Mouse (Mus musculus) liver, postnatal 0 days (tissue): ENCODE results near the gene Cfh. TPM values are rescaled to one million over a fixed set of nuclear protein-coding genes. Genes with fewer than 3 reads are reported as not detected.
A peak's percentile ranks its signal among the peaks of the same experiment; 100 is the strongest.
"Not testable (repeated sequence)": the region's sequence is repeated elsewhere in the genome, so short reads cannot be mapped to it uniquely, and the experiment has no call there.

ENCODE experiments used
- ATAC-seq: fragments of 200-750 bp; cut with Nextera tagmentation; 2 replicates; pipeline ENCODE4 v1.8.0; 2017; ENCODE audit warnings: mild to moderate bottlenecking, moderate library complexity
- DNase-seq: peaks from one replicate; pipeline ENCODE4 v3.0.0-alpha.2; 2016
- H3K27ac ChIP-seq: fragments of 300-500 bp; sonication (generic); 2 replicates; pipeline ENCODE4 v1.5.1; 2014; ENCODE audit warnings: antibody characterized with exemption, moderate library complexity, mild to moderate bottlenecking, low read depth
- H3K27me3 ChIP-seq: fragments of 300-500 bp; sonication (generic); 2 replicates; pipeline ENCODE4 v1.6.1; 2014; ENCODE audit warnings: low read length, control low read depth, mixed read lengths; ENCODE audit not compliant: insufficient read depth
- H3K36me3 ChIP-seq: fragments of 300-500 bp; sonication (generic); replicated peaks from 2 replicates; pipeline ENCODE4 v1.6.1; 2014; ENCODE audit warnings: mild to moderate bottlenecking, control low read depth, low read length, moderate library complexity, mixed read lengths; ENCODE audit not compliant: insufficient read depth
- H3K4me1 ChIP-seq: fragments of 300-500 bp; sonication (generic); 2 replicates; pipeline ENCODE4 v1.6.1; 2014; ENCODE audit warnings: antibody characterized with exemption, mild to moderate bottlenecking, control low read depth; ENCODE audit not compliant: insufficient read depth
- H3K4me2 ChIP-seq: fragments of 300-500 bp; sonication (generic); 2 replicates; pipeline ENCODE4 v1.6.1; 2014; ENCODE audit warnings: low read depth, mild to moderate bottlenecking, low read length, moderate library complexity, mixed read lengths
- H3K4me3 ChIP-seq: fragments of 300-500 bp; sonication (generic); 2 replicates; pipeline ENCODE4 v1.5.1; 2014; ENCODE audit warnings: low read depth, low read length
- H3K9ac ChIP-seq: fragments of 300-500 bp; sonication (generic); replicated peaks from 2 replicates; pipeline ENCODE4 v1.6.1; 2014; ENCODE audit warnings: mild to moderate bottlenecking, moderate library complexity
- H3K9me3 ChIP-seq: fragments of 300-500 bp; sonication (generic); 2 replicates; pipeline ENCODE4 v1.6.1; 2016; ENCODE audit warnings: mild to moderate bottlenecking, control low read depth, low read length, mixed read lengths
- CTCF ChIP-seq: sonication (generic); IDR thresholded peaks from 2 replicates; pipeline ENCODE4 v1.5.1; 2016; ENCODE audit warnings: antibody characterized with exemption, low read depth
- EP300 ChIP-seq: IDR thresholded peaks from 2 replicates; pipeline ENCODE4 v1.6.1; 2016; ENCODE audit warnings: antibody characterized with exemption, low read depth, mild to moderate bottlenecking
- WGBS: fragments of 180-500 bp; shearing (Covaris S2); extraction: QIAGEN DNeasy Blood & Tissue Kit; methylation state at CpG from one replicate; pipeline ENCODE4 v1.1.7; 2014; ENCODE audit not compliant: insufficient replicate concordance; 5-methylcytosine and 5-hydroxymethylcytosine counted together
- polyA plus RNA-seq: library from polyadenylated mRNA; unstranded; fragments of >200 nt; fragmentation: Nextera tagmentation; extraction: Ambion mirVana; gene quantifications from 2 replicates; pipeline ENCODE4 v1.2.1, GENCODE M21; 2015

Cfh gene
- 118 and 119 TPM in 2 replicates for polyA plus RNA-seq

GRCm38 (mm10) chr1:140183664-140184063 is at the start of gene Cfh:
TSS of gene Cfh (minus strand) at chr1:140183764.
- peak; percentile 63 for ATAC-seq
- peak within 1 kb of the TSS; percentile 79 for H3K27ac ChIP-seq

DNA sequence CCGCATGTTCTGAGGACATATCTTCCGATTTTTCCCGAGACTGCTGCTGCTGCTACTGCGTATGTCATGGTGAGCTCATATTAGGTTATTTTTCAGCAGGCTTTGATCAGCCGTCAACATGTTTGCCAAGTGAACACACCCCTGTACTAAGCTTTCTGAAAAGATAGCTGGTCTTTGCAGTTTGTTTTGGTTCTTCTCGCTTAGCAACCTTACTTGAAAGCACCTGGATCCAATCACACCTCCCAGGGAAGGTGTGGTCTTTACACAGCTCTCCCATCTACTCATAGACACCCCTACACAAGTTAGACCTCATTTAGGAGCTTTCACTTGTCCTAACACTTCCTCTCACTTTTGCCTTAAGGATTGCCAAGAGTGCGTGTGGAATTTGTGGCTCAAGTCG is 43.1 kb upstream of the Cfh start:
- H3K36me3 ChIP-seq = no peaks in the 10 kb centered on the region
- DNase-seq = no peak
- WGBS = 67% methylated on average over 8 of the region's 8 CpGs
- no peaks in the 10 kb centered on the region for H3K4me1 ChIP-seq
- TF ChIP-seq CTCF (no peak), EP300 (no peak)
- no peak overlapping the region for H3K4me3 ChIP-seq
- H3K27me3 ChIP-seq = no peaks in the 10 kb centered on the region
- H3K4me2 ChIP-seq = no peak overlapping the region
- H3K27ac ChIP-seq = no peak overlapping the region
- no peak overlapping the region for H3K9ac ChIP-seq
- ATAC-seq = no peak
- no peaks in the 10 kb centered on the region for H3K9me3 ChIP-seq

More at GRCm38 (mm10) chr1:140183664-140184063, at the start of gene Cfh:
- not testable (repeated sequence) for H3K36me3 ChIP-seq, DNase-seq, H3K9me3 ChIP-seq, H3K9ac ChIP-seq, H3K27me3 ChIP-seq, H3K4me1 ChIP-seq, H3K4me2 ChIP-seq
- H3K4me3 ChIP-seq = peak within 1 kb of the TSS; percentile 19

DNA sequence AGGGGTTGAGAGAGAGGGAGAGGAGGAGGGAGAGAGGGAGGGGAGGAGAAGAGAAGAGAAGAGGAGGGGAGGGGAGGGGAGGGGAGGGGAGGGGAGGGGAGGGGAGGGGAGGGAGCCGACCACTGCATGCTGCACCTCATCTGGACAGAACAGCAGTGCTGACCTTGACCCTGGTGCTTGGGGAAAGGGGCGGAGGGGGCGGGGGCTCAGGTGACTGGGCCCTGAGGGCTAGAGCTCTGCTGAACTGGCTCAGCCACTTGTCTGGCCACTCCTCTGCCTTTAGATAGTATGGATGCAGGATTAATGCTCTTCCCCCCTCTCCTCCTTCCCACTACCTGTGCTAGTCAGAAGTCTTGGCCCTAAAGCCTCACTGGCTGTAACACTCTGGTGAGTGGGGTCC is 41.7 kb upstream of the Cfh start:
- no peak overlapping the region for H3K4me2 ChIP-seq
- H3K9me3 ChIP-seq = no peaks in the 10 kb centered on the region
- no peak for ATAC-seq
- WGBS = 39% methylated on average over 2 of the region's 3 CpGs
- H3K27me3 ChIP-seq = no peaks in the 10 kb centered on the region
- no peaks in the 10 kb centered on the region for H3K4me1 ChIP-seq
- no peak overlapping the region for H3K9ac ChIP-seq
- no peak for TF ChIP-seq CTCF
- no peak for TF ChIP-seq EP300
- no peaks in the 10 kb centered on the region for H3K36me3 ChIP-seq
- no peak overlapping the region for H3K4me3 ChIP-seq
- H3K27ac ChIP-seq = no peak overlapping the region
- DNase-seq = no peak

DNA sequence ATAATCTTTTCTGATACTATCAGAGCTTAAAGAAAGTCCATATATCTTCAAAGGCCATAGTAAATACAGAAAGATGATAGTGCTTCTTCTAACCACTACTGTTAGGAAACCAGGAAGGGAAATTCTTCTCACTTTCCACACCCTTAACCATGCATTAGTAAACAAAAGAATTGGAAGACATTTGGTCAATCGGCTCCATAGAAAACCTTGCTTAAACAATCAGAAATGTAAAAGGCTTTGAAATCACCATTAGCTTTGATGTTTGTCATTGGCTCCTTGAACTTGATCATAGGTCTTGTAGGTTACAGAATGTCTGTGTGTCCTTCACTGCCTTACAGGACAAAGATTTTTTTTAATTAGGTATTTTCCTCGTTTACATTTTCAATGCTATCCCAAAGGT is 21.8 kb upstream of the Cfh start:
- ATAC-seq = no peak
- 62% methylated on average over 2 of the region's 2 CpGs for WGBS

DNA sequence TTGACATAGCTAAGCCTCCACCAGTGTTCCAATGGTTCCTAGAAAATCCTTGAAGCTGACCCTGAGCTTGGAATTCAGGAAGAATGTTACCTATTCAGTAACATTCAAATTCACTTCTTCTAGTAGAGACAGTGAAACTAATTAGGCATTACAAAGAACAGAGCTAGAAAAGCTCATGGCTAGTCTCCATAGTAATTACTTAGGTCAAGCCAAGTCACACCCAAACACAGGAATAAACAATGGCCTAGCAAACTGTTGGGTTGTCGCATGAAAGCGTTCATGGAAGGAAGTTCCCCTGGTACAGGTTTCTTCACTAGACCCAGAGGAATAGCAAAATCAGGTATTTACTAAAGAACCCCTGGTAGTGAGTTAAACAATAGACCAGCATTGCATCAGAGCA is 4.9 kb upstream of the Cfh start:
- H3K4me3 ChIP-seq, H3K9me3 ChIP-seq, ATAC-seq, H3K27me3 ChIP-seq, H3K27ac ChIP-seq, H3K36me3 ChIP-seq, H3K4me1 ChIP-seq, H3K9ac ChIP-seq, H3K4me2 ChIP-seq, DNase-seq: not testable (repeated sequence)
- 83% methylated on average over 2 of the region's 2 CpGs for WGBS

More for the DNA sequence above, 21.8 kb upstream of the Cfh start:
- Histone ChIP-seq H3K9ac (no peak overlapping the region), H3K36me3 (no peaks in the 10 kb centered on the region), H3K4me2 (no peak overlapping the region), H3K4me1 (no peaks in the 10 kb centered on the region), H3K27ac (no peak overlapping the region), H3K4me3 (no peak overlapping the region), H3K27me3 (no peaks in the 10 kb centered on the region), H3K9me3 (no peaks in the 10 kb centered on the region)
- no peak for TF ChIP-seq EP300
- no peak for TF ChIP-seq CTCF
- no peak for DNase-seq

DNA sequence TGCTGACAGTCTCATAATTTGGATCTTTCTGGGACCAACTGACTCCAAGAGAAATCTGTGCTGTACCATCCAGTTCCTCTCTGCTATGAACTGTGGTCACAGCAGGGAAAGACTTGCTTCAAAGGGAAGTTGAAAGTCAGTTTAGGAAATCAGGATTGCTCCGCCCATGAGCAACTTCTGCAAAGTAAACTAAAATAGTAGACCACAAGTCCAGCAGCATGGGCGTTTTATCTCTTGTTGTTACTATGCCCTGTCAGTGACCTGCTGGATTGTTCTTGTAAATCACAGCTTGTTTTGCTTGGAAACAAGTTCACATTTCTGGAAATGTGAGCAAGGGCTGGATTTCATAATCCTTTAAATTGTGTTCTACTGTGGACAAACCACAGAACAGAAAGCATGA is 356 bp downstream of the Cfh start:
- Histone ChIP-seq H3K27ac (peak overlapping the region; percentile 79), H3K4me1 (no peaks in the 10 kb centered on the region), H3K4me3 (peak overlapping the region; percentile 19), H3K9ac (no peak overlapping the region), H3K36me3 (no peaks in the 10 kb centered on the region), H3K27me3 (no peaks in the 10 kb centered on the region), H3K9me3 (no peaks in the 10 kb centered on the region), H3K4me2 (no peak overlapping the region)
- 5% methylated on average over 2 of the region's 2 CpGs for WGBS
- DNase-seq = peak; percentile 60
- ATAC-seq = peak; percentile 94
- TF ChIP-seq CTCF (no peak), EP300 (peak; percentile 80)

- no peak for TF ChIP-seq CTCF
- no peak for TF ChIP-seq EP300
- H3K27ac ChIP-seq = no peak overlapping the region
- no peaks in the 10 kb centered on the region for H3K4me1 ChIP-seq
- H3K27me3 ChIP-seq = no peaks in the 10 kb centered on the region
- 44% methylated on average over 1 of the region's 1 CpGs for WGBS
- H3K4me2 ChIP-seq = peak overlapping the region; percentile 34
- no peak for DNase-seq
- peak overlapping the region; percentile 20; the same call in 1 of the 2 replicates for H3K4me3 ChIP-seq
- no peaks in the 10 kb centered on the region for H3K9me3 ChIP-seq
- no peak for ATAC-seq
- no peaks in the 10 kb centered on the region for H3K36me3 ChIP-seq
- no peak overlapping the region for H3K9ac ChIP-seq
Measured at GRCm38 (mm10) chr1:140180125-140180524, 3.4 kb downstream of the Cfh start.
